Mouse (Mus musculus): ENCODE data around the gene Pitpnm2.

GRCm38 (mm10) chr5:124093852-124094604 lies 155.5 kb downstream of the Pitpnm2 start:
- TF ChIP-seq POLR2A (IDR thresholded peaks at IDR 0.05; ENCODE audit: borderline replicate concordance, low read depth, low read length) (no peak), CTCF (IDR thresholded peaks at IDR 0.05; ENCODE audit: low read depth, low read length) (no peak)
